Mouse (Mus musculus): ENCODE measurements around the gene Accsl. TPM values are rescaled to one million over a fixed set of nuclear protein-coding genes. Genes with fewer than 3 reads are reported as not detected.

Accsl gene
- polyA plus RNA-seq, 1 experiment from 2014 or later = 0.63 TPM

GRCm38 (mm10) chr2:93870842-93871241 lies 1.9 kb upstream of the Accsl start:
- ATAC-seq = peak; percentile 71
- WGBS = 39% methylated on average over 4 of the region's 4 CpGs
- no peaks in the 10 kb centered on the region for H3K36me3 ChIP-seq (ENCODE audit: control insufficient read depth, insufficient read depth)

GRCm38 (mm10) chr2:93868566-93868965 lies 391 bp downstream of the Accsl start:
- H3K4me1 ChIP-seq (replicated peaks; ENCODE audit: control insufficient read depth, insufficient read depth, low read length) = peaks cover 3% of the 10 kb centered on the region
- H3K27ac ChIP-seq (ENCODE audit: low read length) = no peak overlapping the region
- no peak overlapping the region for H3K4me3 ChIP-seq (replicated peaks; ENCODE audit: low read length)
- no peak for ATAC-seq
- H3K36me3 ChIP-seq (ENCODE audit: control insufficient read depth, insufficient read depth) = no peaks in the 10 kb centered on the region
- WGBS = 88% methylated on average over 11 of the region's 11 CpGs
- H3K4me2 ChIP-seq (ENCODE audit: low read length) = no peak overlapping the region
- H3K9me3 ChIP-seq (ENCODE audit: control insufficient read depth, low read length) = no peaks in the 10 kb centered on the region
- H3K9ac ChIP-seq (replicated peaks; ENCODE audit: low read depth, low read length) = no peak overlapping the region
- H3K27me3 ChIP-seq (replicated peaks; ENCODE audit: control insufficient read depth, insufficient read depth, low read length) = no peaks in the 10 kb centered on the region

More at GRCm38 (mm10) chr2:93870842-93871241, 1.9 kb upstream of the Accsl start:
- Histone ChIP-seq H3K27ac (ENCODE audit: low read length) (no peak overlapping the region), H3K9ac (replicated peaks; ENCODE audit: low read depth, low read length) (no peak overlapping the region), H3K4me1 (replicated peaks; ENCODE audit: control insufficient read depth, insufficient read depth, low read length) (peaks cover 11% of the 10 kb centered on the region), H3K27me3 (replicated peaks; ENCODE audit: control insufficient read depth, insufficient read depth, low read length) (no peaks in the 10 kb centered on the region), H3K9me3 (ENCODE audit: control insufficient read depth, low read length) (no peaks in the 10 kb centered on the region), H3K4me2 (ENCODE audit: low read length) (no peak overlapping the region), H3K4me3 (replicated peaks; ENCODE audit: low read length) (no peak overlapping the region)

GRCm38 (mm10) chr2:93863229-93863628 lies 5.7 kb downstream of the Accsl start:
- WGBS = 48% methylated on average over 4 of the region's 4 CpGs
- ATAC-seq = no peak

GRCm38 (mm10) chr2:93858845-93859244 lies 10.1 kb downstream of the Accsl start:
- Histone ChIP-seq H3K4me1 (replicated peaks; ENCODE audit: control insufficient read depth, insufficient read depth, low read length) (no peaks in the 10 kb centered on the region), H3K9me3 (ENCODE audit: control insufficient read depth, low read length) (no peaks in the 10 kb centered on the region), H3K9ac (replicated peaks; ENCODE audit: low read depth, low read length) (no peak overlapping the region), H3K36me3 (ENCODE audit: control insufficient read depth, insufficient read depth) (no peaks in the 10 kb centered on the region), H3K27me3 (replicated peaks; ENCODE audit: control insufficient read depth, insufficient read depth, low read length) (no peaks in the 10 kb centered on the region), H3K27ac (ENCODE audit: low read length) (no peak overlapping the region), H3K4me2 (ENCODE audit: low read length) (no peak overlapping the region), H3K4me3 (replicated peaks; ENCODE audit: low read length) (no peak overlapping the region)
- ATAC-seq = no peak
- WGBS = 75% methylated on average over 12 of the region's 12 CpGs

More at GRCm38 (mm10) chr2:93863229-93863628, 5.7 kb downstream of the Accsl start:
- Histone ChIP-seq H3K27ac (ENCODE audit: low read length) (no peak overlapping the region), H3K27me3 (replicated peaks; ENCODE audit: control insufficient read depth, insufficient read depth, low read length) (no peaks in the 10 kb centered on the region), H3K4me2 (ENCODE audit: low read length) (no peak overlapping the region), H3K4me3 (replicated peaks; ENCODE audit: low read length) (no peak overlapping the region), H3K9ac (replicated peaks; ENCODE audit: low read depth, low read length) (no peak overlapping the region), H3K4me1 (replicated peaks; ENCODE audit: control insufficient read depth, insufficient read depth, low read length) (no peaks in the 10 kb centered on the region), H3K9me3 (ENCODE audit: control insufficient read depth, low read length) (no peaks in the 10 kb centered on the region), H3K36me3 (ENCODE audit: control insufficient read depth, insufficient read depth) (no peaks in the 10 kb centered on the region)

- H3K27me3 ChIP-seq (replicated peaks; ENCODE audit: control insufficient read depth, insufficient read depth, low read length) = no peaks in the 10 kb centered on the region
- ATAC-seq = no peak
- H3K4me2 ChIP-seq (ENCODE audit: low read length) = no peak overlapping the region
- H3K9ac ChIP-seq (replicated peaks; ENCODE audit: low read depth, low read length) = no peak overlapping the region
- peaks cover 12% of the 10 kb centered on the region for H3K4me1 ChIP-seq (replicated peaks; ENCODE audit: control insufficient read depth, insufficient read depth, low read length)
- H3K9me3 ChIP-seq (ENCODE audit: control insufficient read depth, low read length) = no peaks in the 10 kb centered on the region
- WGBS = 96% methylated on average over 1 of the region's 1 CpGs
- no peak overlapping the region for H3K27ac ChIP-seq (ENCODE audit: low read length)
- H3K36me3 ChIP-seq (ENCODE audit: control insufficient read depth, insufficient read depth) = no peaks in the 10 kb centered on the region
- H3K4me3 ChIP-seq (replicated peaks; ENCODE audit: low read length) = no peak overlapping the region
Observed at GRCm38 (mm10) chr2:93851303-93851702, 17.7 kb downstream of the Accsl start.

GRCm38 (mm10) chr2:93850317-93850944 lies 18.5 kb downstream of the Accsl start:
- Histone ChIP-seq H3K4me1 (replicated peaks; ENCODE audit: control insufficient read depth, insufficient read depth, low read length) (peaks cover 12% of the 10 kb centered on the region), H3K27me3 (replicated peaks; ENCODE audit: control insufficient read depth, insufficient read depth, low read length) (no peaks in the 10 kb centered on the region), H3K4me2 (ENCODE audit: low read length) (peak overlapping the region; percentile 86), H3K4me3 (replicated peaks; ENCODE audit: low read length) (no peak overlapping the region; the same call in none of the 2 replicates), H3K36me3 (ENCODE audit: control insufficient read depth, insufficient read depth) (no peaks in the 10 kb centered on the region), H3K9ac (replicated peaks; ENCODE audit: low read depth, low read length) (no peak overlapping the region), H3K9me3 (ENCODE audit: control insufficient read depth, low read length) (no peaks in the 10 kb centered on the region), H3K27ac (ENCODE audit: low read length) (no peak overlapping the region)
- 49% methylated on average over 13 of the region's 13 CpGs for WGBS
- ATAC-seq = no peak

GRCm38 (mm10) chr2:93849505-93850089 lies 19.4 kb downstream of the Accsl start, which contains the start of gene Accs:
Accs (minus strand) TSS chr2:93849943.
- Histone ChIP-seq H3K4me3 (replicated peaks; ENCODE audit: low read length) (peak within 1 kb of the TSS; percentile 84), H3K36me3 (ENCODE audit: control insufficient read depth, insufficient read depth) (no peaks in the 10 kb centered on the region), H3K27ac (ENCODE audit: low read length) (peak within 1 kb of the TSS; percentile 80), H3K27me3 (replicated peaks; ENCODE audit: control insufficient read depth, insufficient read depth, low read length) (no peaks in the 10 kb centered on the region), H3K4me1 (replicated peaks; ENCODE audit: control insufficient read depth, insufficient read depth, low read length) (peaks cover 12% of the 10 kb centered on the region), H3K9me3 (ENCODE audit: control insufficient read depth, low read length) (no peaks in the 10 kb centered on the region), H3K9ac (replicated peaks; ENCODE audit: low read depth, low read length) (peak within 1 kb of the TSS; percentile 88), H3K4me2 (ENCODE audit: low read length) (peak within 1 kb of the TSS; percentile 86)
- WGBS = 0% methylated on average over 28 of the region's 28 CpGs
- ATAC-seq = peak; percentile 87

- 100% methylated on average over 3 of the region's 3 CpGs for WGBS
- no peak overlapping the region for H3K4me2 ChIP-seq (ENCODE audit: low read length)
- no peak overlapping the region for H3K4me3 ChIP-seq (replicated peaks; ENCODE audit: low read length)
- H3K9ac ChIP-seq (replicated peaks; ENCODE audit: low read depth, low read length) = no peak overlapping the region
- H3K27ac ChIP-seq (ENCODE audit: low read length) = no peak overlapping the region
- no peak for ATAC-seq
- H3K4me1 ChIP-seq (replicated peaks; ENCODE audit: control insufficient read depth, insufficient read depth, low read length) = no peaks in the 10 kb centered on the region
- H3K36me3 ChIP-seq (ENCODE audit: control insufficient read depth, insufficient read depth) = peaks cover 18% of the 10 kb centered on the region
- H3K9me3 ChIP-seq (ENCODE audit: control insufficient read depth, low read length) = peaks cover 3% of the 10 kb centered on the region; the same call in 1 of the 2 replicates
- no peaks in the 10 kb centered on the region for H3K27me3 ChIP-seq (replicated peaks; ENCODE audit: control insufficient read depth, insufficient read depth, low read length)
Observed at GRCm38 (mm10) chr2:93841349-93841748, 27.6 kb downstream of the Accsl start.

- WGBS = 68% methylated on average over 6 of the region's 6 CpGs
- Histone ChIP-seq H3K4me1 (replicated peaks; ENCODE audit: control insufficient read depth, insufficient read depth, low read length) (no peaks in the 10 kb centered on the region), H3K9me3 (ENCODE audit: control insufficient read depth, low read length) (peaks cover 3% of the 10 kb centered on the region; the same call in 1 of the 2 replicates), H3K4me3 (replicated peaks; ENCODE audit: low read length) (no peak overlapping the region), H3K9ac (replicated peaks; ENCODE audit: low read depth, low read length) (no peak overlapping the region), H3K36me3 (ENCODE audit: control insufficient read depth, insufficient read depth) (peaks cover 18% of the 10 kb centered on the region), H3K27me3 (replicated peaks; ENCODE audit: control insufficient read depth, insufficient read depth, low read length) (no peaks in the 10 kb centered on the region), H3K27ac (ENCODE audit: low read length) (no peak overlapping the region), H3K4me2 (ENCODE audit: low read length) (no peak overlapping the region)
- ATAC-seq = no peak
Observed at GRCm38 (mm10) chr2:93840109-93840508, 28.8 kb downstream of the Accsl start.
